Mouse (Mus musculus): Measurements from ENCODE around the gene F7. TPM values are rescaled to one million over a fixed set of nuclear protein-coding genes. Genes with fewer than 3 reads are reported as not detected.
"Not testable (repeated sequence)": the region's sequence is repeated elsewhere in the genome, so short reads cannot be mapped to it uniquely, and the experiment has no call there.

F7 gene
- total RNA-seq, 1 experiment: 0.09 TPM

- no peak within 1 kb of the TSS; a peak in 1 of 4 replicates for H3K4me3 ChIP-seq (ENCODE audit: insufficient read depth in 1 of 2, low read depth in 1 of 2, low read length in 2 of 2, poor library complexity in 1 of 2, severe bottlenecking in 1 of 2)
- H3K36me3 ChIP-seq (ENCODE audit: control insufficient read depth, insufficient read depth, low read length, poor library complexity, severe bottlenecking): no peaks in the 10 kb centered on the region
- TF ChIP-seq ZC3H11A (IDR thresholded peaks at IDR 0.05; ENCODE audit: borderline replicate concordance, low read depth, low read length): no peak
- TF ChIP-seq HCFC1 (IDR thresholded peaks at IDR 0.05; ENCODE audit: borderline replicate concordance, insufficient read depth, low read length): no peak
- no peak for TF ChIP-seq ZNF384 (IDR thresholded peaks at IDR 0.05; ENCODE audit: low read depth, low read length)
- no peak for TF ChIP-seq CHD2 (IDR thresholded peaks at IDR 0.05; ENCODE audit: low read depth, low read length)
- TF ChIP-seq MAFK (IDR thresholded peaks at IDR 0.05; ENCODE audit: insufficient read depth, low read depth, low read length): no peak
- no peak within 1 kb of the TSS for H3K9ac ChIP-seq (ENCODE audit: insufficient read depth, low read depth, low read length, poor library complexity, severe bottlenecking)
- no peaks in the 10 kb centered on the region for H3K9me3 ChIP-seq (ENCODE audit: control insufficient read depth, insufficient read depth, low read depth, low read length)
- no peak within 1 kb of the TSS for H3K27ac ChIP-seq (ENCODE audit: insufficient read depth, low read depth, low read length, poor library complexity, severe bottlenecking)
- no peaks in the 10 kb centered on the region for H3K4me1 ChIP-seq (ENCODE audit: control insufficient read depth in 2 of 2, insufficient read depth in 2 of 2, low read length in 2 of 2, poor library complexity in 1 of 2)
- in situ Hi-C loops (cut with MboI; ENCODE audit: low sequenced_read_pairs in 2 of 2, unreplicated experiment in 2 of 2): no loop called here
- no peak for DNase-seq (ENCODE audit: low read depth, low spot score)
Measured at GRCm38 (mm10) chr8:13060441-13061150, 34.8 kb downstream of the F7 start, which contains the start of gene Proz. Gene Proz (plus strand): TSS chr8:13060914.

GRCm38 (mm10) chr8:13063112-13063511 lies 37.3 kb downstream of the F7 start:
- in situ Hi-C loops (cut with MboI; ENCODE audit: low sequenced_read_pairs in 2 of 2, unreplicated experiment in 2 of 2): no loop called here
- DNase-seq (ENCODE audit: low read depth, low spot score): no peak
- H3K4me3 ChIP-seq (ENCODE audit: insufficient read depth in 1 of 2, low read depth in 1 of 2, low read length in 2 of 2, poor library complexity in 1 of 2, severe bottlenecking in 1 of 2): no peak overlapping the region
- no peak for TF ChIP-seq MAFK (IDR thresholded peaks at IDR 0.05; ENCODE audit: insufficient read depth, low read depth, low read length)
- no peak for TF ChIP-seq CHD2 (IDR thresholded peaks at IDR 0.05; ENCODE audit: low read depth, low read length)
- TF ChIP-seq HCFC1 (IDR thresholded peaks at IDR 0.05; ENCODE audit: borderline replicate concordance, insufficient read depth, low read length): no peak
- no peak for TF ChIP-seq ZNF384 (IDR thresholded peaks at IDR 0.05; ENCODE audit: low read depth, low read length)
- no peak for TF ChIP-seq ZC3H11A (IDR thresholded peaks at IDR 0.05; ENCODE audit: borderline replicate concordance, low read depth, low read length)
- no peaks in the 10 kb centered on the region for H3K4me1 ChIP-seq (ENCODE audit: control insufficient read depth in 2 of 2, insufficient read depth in 2 of 2, low read length in 2 of 2, poor library complexity in 1 of 2)
- H3K9me3 ChIP-seq (ENCODE audit: control insufficient read depth, insufficient read depth, low read depth, low read length): no peaks in the 10 kb centered on the region
- H3K36me3 ChIP-seq (ENCODE audit: control insufficient read depth, insufficient read depth, low read length, poor library complexity, severe bottlenecking): no peaks in the 10 kb centered on the region
- no peak overlapping the region for H3K9ac ChIP-seq (ENCODE audit: insufficient read depth, low read depth, low read length, poor library complexity, severe bottlenecking)
- no peak overlapping the region for H3K27ac ChIP-seq (ENCODE audit: insufficient read depth, low read depth, low read length, poor library complexity, severe bottlenecking)

DNA sequence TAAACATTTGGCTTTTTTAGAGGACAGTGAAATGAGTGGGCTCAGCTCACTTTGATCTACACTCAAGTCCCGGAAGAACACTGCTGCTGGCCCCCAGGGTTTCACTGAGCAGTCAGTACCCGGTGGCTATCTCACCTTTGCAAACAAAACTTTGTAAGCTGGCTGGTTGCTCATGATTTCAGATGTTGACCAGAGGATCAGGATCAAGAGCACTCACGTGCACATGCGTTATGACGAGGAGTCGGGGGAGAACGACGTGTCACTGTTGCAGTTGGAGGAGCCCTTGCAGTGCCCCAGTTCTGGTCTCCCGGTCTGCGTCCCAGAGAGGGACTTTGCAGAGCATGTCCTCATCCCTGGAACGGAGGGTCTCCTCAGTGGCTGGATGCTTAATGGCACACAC lies 47.4 kb downstream of the F7 start:
- Histone ChIP-seq H3K27ac (ENCODE audit: insufficient read depth, low read depth, low read length, poor library complexity, severe bottlenecking) (no peak overlapping the region), H3K9ac (ENCODE audit: insufficient read depth, low read depth, low read length, poor library complexity, severe bottlenecking) (no peak overlapping the region), H3K4me3 (ENCODE audit: insufficient read depth in 1 of 2, low read depth in 1 of 2, low read length in 2 of 2, poor library complexity in 1 of 2, severe bottlenecking in 1 of 2) (no peak overlapping the region), H3K36me3 (ENCODE audit: control insufficient read depth, insufficient read depth, low read length, poor library complexity, severe bottlenecking) (peaks cover 32% of the 10 kb centered on the region), H3K9me3 (ENCODE audit: control insufficient read depth, insufficient read depth, low read depth, low read length) (no peaks in the 10 kb centered on the region), H3K4me1 (ENCODE audit: control insufficient read depth in 2 of 2, insufficient read depth in 2 of 2, low read length in 2 of 2, poor library complexity in 1 of 2) (0 out of 4 replicates have a peak, but pooled peaks cover 0 to 1% of the 10 kb centered on the region in 2 experiments)
- in situ Hi-C loops (cut with MboI; ENCODE audit: low sequenced_read_pairs in 2 of 2, unreplicated experiment in 2 of 2): no loop called here
- TF ChIP-seq HCFC1 (IDR thresholded peaks at IDR 0.05; ENCODE audit: borderline replicate concordance, insufficient read depth, low read length): no peak
- TF ChIP-seq ZC3H11A (IDR thresholded peaks at IDR 0.05; ENCODE audit: borderline replicate concordance, low read depth, low read length): no peak
- no peak for TF ChIP-seq ZNF384 (IDR thresholded peaks at IDR 0.05; ENCODE audit: low read depth, low read length)
- TF ChIP-seq MAFK (IDR thresholded peaks at IDR 0.05; ENCODE audit: insufficient read depth, low read depth, low read length): no peak
- TF ChIP-seq CHD2 (IDR thresholded peaks at IDR 0.05; ENCODE audit: low read depth, low read length): no peak
- DNase-seq (ENCODE audit: low read depth, low spot score): no peak

GRCm38 (mm10) chr8:13075044-13075443 lies 49.2 kb downstream of the F7 start:
- H3K9me3 ChIP-seq (ENCODE audit: control insufficient read depth, insufficient read depth, low read depth, low read length): no peaks in the 10 kb centered on the region
- H3K9ac ChIP-seq (ENCODE audit: insufficient read depth, low read depth, low read length, poor library complexity, severe bottlenecking): no peak overlapping the region
- H3K27ac ChIP-seq (ENCODE audit: insufficient read depth, low read depth, low read length, poor library complexity, severe bottlenecking): no peak overlapping the region
- H3K36me3 ChIP-seq (ENCODE audit: control insufficient read depth, insufficient read depth, low read length, poor library complexity, severe bottlenecking): peaks cover 47% of the 10 kb centered on the region
- in situ Hi-C loops (cut with MboI; ENCODE audit: low sequenced_read_pairs in 2 of 2, unreplicated experiment in 2 of 2): no loop called here
- no peak for DNase-seq (ENCODE audit: low read depth, low spot score)
- TF ChIP-seq ZC3H11A (IDR thresholded peaks at IDR 0.05; ENCODE audit: borderline replicate concordance, low read depth, low read length) (no peak), HCFC1 (IDR thresholded peaks at IDR 0.05; ENCODE audit: borderline replicate concordance, insufficient read depth, low read length) (no peak), ZNF384 (IDR thresholded peaks at IDR 0.05; ENCODE audit: low read depth, low read length) (no peak), CHD2 (IDR thresholded peaks at IDR 0.05; ENCODE audit: low read depth, low read length) (no peak), MAFK (IDR thresholded peaks at IDR 0.05; ENCODE audit: insufficient read depth, low read depth, low read length) (no peak)
- 0 out of 4 replicates have a peak, but pooled peaks cover 0 to 1% of the 10 kb centered on the region in 2 experiments for H3K4me1 ChIP-seq (ENCODE audit: control insufficient read depth in 2 of 2, insufficient read depth in 2 of 2, low read length in 2 of 2, poor library complexity in 1 of 2)
- H3K4me3 ChIP-seq (ENCODE audit: insufficient read depth in 1 of 2, low read depth in 1 of 2, low read length in 2 of 2, poor library complexity in 1 of 2, severe bottlenecking in 1 of 2): no peak overlapping the region

GRCm38 (mm10) chr8:13075579-13075978 lies 49.7 kb downstream of the F7 start:
- in situ Hi-C loops (cut with MboI; ENCODE audit: low sequenced_read_pairs in 2 of 2, unreplicated experiment in 2 of 2); H3K4me3 ChIP-seq (ENCODE audit: insufficient read depth in 1 of 2, low read depth in 1 of 2, low read length in 2 of 2, poor library complexity in 1 of 2, severe bottlenecking in 1 of 2); H3K27ac ChIP-seq (ENCODE audit: insufficient read depth, low read depth, low read length, poor library complexity, severe bottlenecking); H3K9ac ChIP-seq (ENCODE audit: insufficient read depth, low read depth, low read length, poor library complexity, severe bottlenecking); DNase-seq (ENCODE audit: low read depth, low spot score); H3K4me1 ChIP-seq (ENCODE audit: control insufficient read depth in 2 of 2, insufficient read depth in 2 of 2, low read length in 2 of 2, poor library complexity in 1 of 2); H3K9me3 ChIP-seq (ENCODE audit: control insufficient read depth, insufficient read depth, low read depth, low read length): not testable (repeated sequence)
- peaks cover 53% of the 10 kb centered on the region for H3K36me3 ChIP-seq (ENCODE audit: control insufficient read depth, insufficient read depth, low read length, poor library complexity, severe bottlenecking)

Data from ES-E14 (cell line).